Mouse (Mus musculus): ENCODE measurements around the gene Clca4b. TPM values are rescaled to one million over a fixed set of nuclear protein-coding genes. Genes with fewer than 3 reads are reported as not detected.

The Clca4b gene
- polyA plus RNA-seq (2014; fragmentation: Nextera tagmentation; extraction: Ambion mirVana) = not detected in 2 replicates

DNA sequence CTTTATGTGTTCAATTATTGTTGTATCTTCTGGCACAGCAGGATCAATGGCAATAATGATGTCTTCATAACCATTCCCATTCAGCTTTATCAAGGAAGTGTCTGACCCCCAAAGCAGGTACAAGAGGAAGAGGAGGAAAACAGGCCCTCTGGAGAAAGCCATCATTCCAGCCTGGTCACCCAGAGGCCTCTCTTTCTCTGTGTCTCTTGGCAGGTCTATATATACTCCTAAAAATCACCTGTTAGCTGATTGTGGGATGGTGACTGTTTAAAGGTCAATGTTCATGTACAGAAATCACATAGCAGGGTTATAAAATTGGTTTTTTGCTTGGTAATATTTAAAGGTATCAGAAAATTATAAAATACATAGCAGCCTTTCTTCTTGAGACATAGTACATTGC, at the start of gene Clca4b:
Gene Clca4b, minus strand, starts transcription at position 195 of the 400 bp plus-strand sequence.
- no peaks in the 10 kb centered on the region for H3K4me1 ChIP-seq (ENCODE audit: insufficient read depth)
- no peaks in the 10 kb centered on the region for H3K36me3 ChIP-seq (ENCODE audit: insufficient read depth)
- no peak within 1 kb of the TSS for H3K4me2 ChIP-seq
- H3K9me3 ChIP-seq (ENCODE audit: low read depth, low read length) = no peaks in the 10 kb centered on the region
- no peak within 1 kb of the TSS for H3K4me3 ChIP-seq (ENCODE audit: low read depth, low read length)
- ATAC-seq (ENCODE audit: insufficient read depth) (no peak), DNase-seq (no peak)
- no peaks in the 10 kb centered on the region for H3K27me3 ChIP-seq (ENCODE audit: insufficient read depth, low read length)
- no peak within 1 kb of the TSS for H3K9ac ChIP-seq
- H3K27ac ChIP-seq (ENCODE audit: low read depth) = no peak within 1 kb of the TSS
- no peak for TF ChIP-seq CTCF (IDR thresholded peaks at IDR 0.05; ENCODE audit: low read depth)

- no peak for ATAC-seq (ENCODE audit: insufficient read depth)
These were observed 48.2 kb upstream of the Clca4b start for GRCm38 (mm10) chr3:144980551-144980950.

DNA sequence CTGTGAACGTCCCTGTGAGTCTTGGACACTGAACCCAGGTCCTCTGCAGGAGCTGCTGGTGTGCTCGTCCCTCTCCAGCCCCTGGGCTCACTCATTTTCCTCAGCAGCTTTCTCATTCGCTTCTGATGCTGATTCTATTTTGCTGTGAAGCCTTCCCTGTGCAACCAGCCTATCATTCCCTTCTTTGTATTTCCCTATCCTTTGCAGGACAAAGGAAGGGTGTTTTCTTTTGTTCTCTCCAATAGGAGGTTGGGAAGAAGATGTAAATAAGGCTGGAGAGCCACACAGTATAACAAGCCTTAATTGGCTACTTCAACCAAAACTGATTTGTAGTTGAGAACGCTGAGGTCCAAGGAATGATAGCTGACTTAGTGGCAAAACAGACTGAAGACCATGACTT, 45.3 kb upstream of the Clca4b start:
- no peaks in the 10 kb centered on the region for H3K4me1 ChIP-seq (ENCODE audit: insufficient read depth)
- H3K4me3 ChIP-seq (ENCODE audit: low read depth, low read length) = no peak overlapping the region
- no peaks in the 10 kb centered on the region for H3K9me3 ChIP-seq (ENCODE audit: low read depth, low read length)
- TF ChIP-seq CTCF (IDR thresholded peaks at IDR 0.05; ENCODE audit: low read depth) = no peak
- H3K4me2 ChIP-seq = no peak overlapping the region
- H3K36me3 ChIP-seq (ENCODE audit: insufficient read depth) = no peaks in the 10 kb centered on the region
- ATAC-seq (ENCODE audit: insufficient read depth) = no peak
- 45% methylated on average over 4 of the region's 4 CpGs for WGBS
- H3K9ac ChIP-seq = no peak overlapping the region
- no peaks in the 10 kb centered on the region for H3K27me3 ChIP-seq (ENCODE audit: insufficient read depth, low read length)
- H3K27ac ChIP-seq (ENCODE audit: low read depth) = no peak overlapping the region
- no peak for DNase-seq

More at GRCm38 (mm10) chr3:144980551-144980950, 48.2 kb upstream of the Clca4b start:
- Histone ChIP-seq H3K4me2 (no peak overlapping the region), H3K4me1 (ENCODE audit: insufficient read depth) (no peaks in the 10 kb centered on the region), H3K9ac (no peak overlapping the region), H3K27me3 (ENCODE audit: insufficient read depth, low read length) (no peaks in the 10 kb centered on the region), H3K9me3 (ENCODE audit: low read depth, low read length) (no peaks in the 10 kb centered on the region), H3K27ac (ENCODE audit: low read depth) (no peak overlapping the region), H3K36me3 (ENCODE audit: insufficient read depth) (no peaks in the 10 kb centered on the region), H3K4me3 (ENCODE audit: low read depth, low read length) (no peak overlapping the region)
- no peak for TF ChIP-seq CTCF (IDR thresholded peaks at IDR 0.05; ENCODE audit: low read depth)
- DNase-seq = no peak
- WGBS = 83% methylated on average over 6 of the region's 6 CpGs

DNA sequence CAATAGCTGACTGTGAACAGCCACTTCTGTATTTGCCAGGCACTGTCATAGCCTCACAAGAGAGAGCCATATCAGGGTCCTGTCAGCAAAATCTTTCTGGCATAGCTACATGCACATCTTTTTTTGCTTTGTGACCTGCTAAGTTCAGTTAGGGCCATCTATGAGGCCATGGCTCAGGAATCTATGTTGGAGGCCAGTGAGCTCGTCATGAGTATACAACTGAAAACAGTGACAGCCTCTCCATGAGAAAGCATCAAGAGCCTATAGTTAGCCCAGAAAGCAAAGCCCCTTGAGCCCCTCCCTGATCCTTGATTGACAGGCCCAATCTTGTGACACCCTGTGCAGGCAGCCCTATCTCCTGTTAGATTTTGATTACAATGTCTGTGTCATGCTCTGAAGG, 43.8 kb upstream of the Clca4b start:
- H3K36me3 ChIP-seq (ENCODE audit: insufficient read depth) = no peaks in the 10 kb centered on the region
- H3K4me3 ChIP-seq (ENCODE audit: low read depth, low read length) = no peak overlapping the region
- WGBS = 68% methylated on average over 1 of the region's 1 CpGs
- H3K9me3 ChIP-seq (ENCODE audit: low read depth, low read length) = no peaks in the 10 kb centered on the region
- no peaks in the 10 kb centered on the region for H3K4me1 ChIP-seq (ENCODE audit: insufficient read depth)
- no peak for TF ChIP-seq CTCF (IDR thresholded peaks at IDR 0.05; ENCODE audit: low read depth)
- H3K4me2 ChIP-seq = no peak overlapping the region
- DNase-seq (no peak), ATAC-seq (ENCODE audit: insufficient read depth) (no peak)
- H3K27ac ChIP-seq (ENCODE audit: low read depth) = no peak overlapping the region
- no peak overlapping the region for H3K9ac ChIP-seq
- H3K27me3 ChIP-seq (ENCODE audit: insufficient read depth, low read length) = no peaks in the 10 kb centered on the region

DNA sequence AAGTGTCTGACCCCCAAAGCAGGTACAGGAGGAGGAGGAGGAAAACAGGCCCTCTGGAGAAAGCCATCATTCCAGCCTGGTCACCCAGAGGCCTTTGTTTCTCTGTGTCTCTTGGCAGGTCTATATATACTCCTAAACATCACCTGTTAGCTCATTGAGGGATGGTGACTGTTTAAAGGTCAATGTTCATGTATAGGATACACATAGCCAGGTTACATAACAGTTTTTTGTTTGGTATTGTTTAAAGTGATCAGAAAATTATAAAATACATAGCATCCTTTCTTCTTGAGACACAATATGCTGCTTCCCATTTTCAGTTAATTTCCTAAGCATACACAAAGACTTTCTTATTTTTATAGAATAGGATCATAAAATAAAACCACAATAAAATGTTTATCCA, 42.6 kb upstream of the Clca4b start, which contains the start of gene Clca4a:
Gene Clca4a, minus strand, starts transcription at position 101 of the 400 bp plus-strand sequence.
- no peaks in the 10 kb centered on the region for H3K27me3 ChIP-seq (ENCODE audit: insufficient read depth, low read length)
- no peak for ATAC-seq (ENCODE audit: insufficient read depth)
- no peak within 1 kb of the TSS for H3K4me2 ChIP-seq
- TF ChIP-seq CTCF (IDR thresholded peaks at IDR 0.05; ENCODE audit: low read depth) = no peak
- no peak within 1 kb of the TSS for H3K27ac ChIP-seq (ENCODE audit: low read depth)
- no peak within 1 kb of the TSS for H3K4me3 ChIP-seq (ENCODE audit: low read depth, low read length)
- H3K9ac ChIP-seq = no peak within 1 kb of the TSS
- no peaks in the 10 kb centered on the region for H3K9me3 ChIP-seq (ENCODE audit: low read depth, low read length)
- H3K36me3 ChIP-seq (ENCODE audit: insufficient read depth) = no peaks in the 10 kb centered on the region
- H3K4me1 ChIP-seq (ENCODE audit: insufficient read depth) = no peaks in the 10 kb centered on the region
- DNase-seq = no peak

DNA sequence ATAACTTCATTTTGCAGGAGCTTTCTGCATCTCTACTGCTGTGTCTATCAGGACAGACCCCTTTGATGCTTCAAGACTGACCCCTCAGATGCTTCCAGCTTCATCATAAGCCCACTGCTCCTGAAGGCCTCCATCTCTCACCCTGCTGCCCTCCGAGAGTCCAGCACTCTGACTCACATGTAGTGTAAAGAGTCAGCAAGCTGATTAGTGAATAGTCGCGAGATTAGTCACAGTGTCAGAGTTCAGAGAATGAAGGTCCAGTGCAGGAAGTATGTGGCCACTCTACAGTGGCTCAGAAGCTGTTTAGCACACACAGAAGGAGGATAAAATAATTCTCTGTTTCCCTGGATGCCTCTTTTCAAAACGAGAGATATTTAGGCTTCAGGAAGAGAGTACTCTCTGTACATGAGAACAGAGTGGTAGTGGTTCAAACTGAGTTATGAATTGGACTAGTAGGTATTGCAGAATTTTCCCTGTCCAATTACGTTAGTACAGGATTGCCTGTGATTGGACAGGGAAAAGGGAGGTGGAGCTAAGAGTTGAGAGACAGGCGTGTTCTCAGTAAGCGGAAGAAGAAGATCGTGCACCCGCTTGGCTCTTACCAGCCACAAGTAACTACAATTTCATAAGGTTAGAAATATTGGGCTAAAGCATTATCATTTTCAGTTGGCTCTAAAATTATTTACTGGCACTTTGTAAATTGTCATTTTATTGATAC, 39.4 kb upstream of the Clca4b start:
- H3K36me3 ChIP-seq (ENCODE audit: insufficient read depth) = no peaks in the 10 kb centered on the region
- ATAC-seq (ENCODE audit: insufficient read depth) = no peak
- H3K9ac ChIP-seq = no peak overlapping the region
- no peak for DNase-seq
- no peak overlapping the region for H3K4me2 ChIP-seq
- no peak for TF ChIP-seq CTCF (IDR thresholded peaks at IDR 0.05; ENCODE audit: low read depth)
- no peaks in the 10 kb centered on the region for H3K9me3 ChIP-seq (ENCODE audit: low read depth, low read length)
- no peaks in the 10 kb centered on the region for H3K4me1 ChIP-seq (ENCODE audit: insufficient read depth)
- 74% methylated on average over 9 of the region's 9 CpGs for WGBS
- H3K27me3 ChIP-seq (ENCODE audit: insufficient read depth, low read length) = no peaks in the 10 kb centered on the region; the same call in 1 of the 2 replicates
- no peak overlapping the region for H3K4me3 ChIP-seq (ENCODE audit: low read depth, low read length)
- no peak overlapping the region for H3K27ac ChIP-seq (ENCODE audit: low read depth)

DNA sequence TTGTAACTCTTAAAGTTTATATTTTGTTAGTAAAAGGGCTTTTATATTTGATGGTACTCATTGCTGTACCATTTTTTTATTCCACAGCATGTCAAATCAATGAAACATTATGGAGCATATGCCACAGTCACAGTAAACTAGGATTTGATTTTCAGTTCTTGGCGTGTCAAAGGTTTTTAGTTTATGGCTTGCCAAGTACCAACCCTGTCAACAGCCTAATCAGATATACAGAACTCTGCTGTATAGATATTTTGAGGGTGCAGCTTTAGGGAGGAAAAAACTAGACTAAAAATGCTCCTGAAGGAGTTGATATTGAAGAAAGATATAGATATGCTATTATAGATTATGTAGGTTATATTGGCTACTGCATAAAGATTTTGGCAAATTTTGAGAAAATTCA, 37.4 kb upstream of the Clca4b start:
- WGBS = 82% methylated on average over 1 of the region's 1 CpGs
- Histone ChIP-seq H3K9ac (no peak overlapping the region), H3K27ac (ENCODE audit: low read depth) (no peak overlapping the region), H3K9me3 (ENCODE audit: low read depth, low read length) (no peaks in the 10 kb centered on the region), H3K4me1 (ENCODE audit: insufficient read depth) (no peaks in the 10 kb centered on the region), H3K36me3 (ENCODE audit: insufficient read depth) (no peaks in the 10 kb centered on the region), H3K4me3 (ENCODE audit: low read depth, low read length) (no peak overlapping the region), H3K4me2 (no peak overlapping the region), H3K27me3 (ENCODE audit: insufficient read depth, low read length) (no peaks in the 10 kb centered on the region; the same call in 1 of the 2 replicates)
- ATAC-seq (ENCODE audit: insufficient read depth) (no peak), DNase-seq (no peak)
- TF ChIP-seq CTCF (IDR thresholded peaks at IDR 0.05; ENCODE audit: low read depth) = no peak
